Mouse (Mus musculus) frontal cortex, postnatal 36 days (tissue): ENCODE measurements around the gene Plekha6.

Experiments used
- DNase-seq, 2 experiments: peaks; one replicate each; pipeline ENCODE4 v3.0.0; 2022; ENCODE audit warnings: low spot score in 2 of 2

Plekha6 gene

GRCm38 (mm10) chr1:133182706-133183095 lies 18.7 kb downstream of the Plekha6 start:
- DNase-seq, result peak in 1 of 2 experiments; percentile 40

GRCm38 (mm10) chr1:133183141-133183925 lies 19.3 kb downstream of the Plekha6 start:
- DNase-seq, result no peak

DNA sequence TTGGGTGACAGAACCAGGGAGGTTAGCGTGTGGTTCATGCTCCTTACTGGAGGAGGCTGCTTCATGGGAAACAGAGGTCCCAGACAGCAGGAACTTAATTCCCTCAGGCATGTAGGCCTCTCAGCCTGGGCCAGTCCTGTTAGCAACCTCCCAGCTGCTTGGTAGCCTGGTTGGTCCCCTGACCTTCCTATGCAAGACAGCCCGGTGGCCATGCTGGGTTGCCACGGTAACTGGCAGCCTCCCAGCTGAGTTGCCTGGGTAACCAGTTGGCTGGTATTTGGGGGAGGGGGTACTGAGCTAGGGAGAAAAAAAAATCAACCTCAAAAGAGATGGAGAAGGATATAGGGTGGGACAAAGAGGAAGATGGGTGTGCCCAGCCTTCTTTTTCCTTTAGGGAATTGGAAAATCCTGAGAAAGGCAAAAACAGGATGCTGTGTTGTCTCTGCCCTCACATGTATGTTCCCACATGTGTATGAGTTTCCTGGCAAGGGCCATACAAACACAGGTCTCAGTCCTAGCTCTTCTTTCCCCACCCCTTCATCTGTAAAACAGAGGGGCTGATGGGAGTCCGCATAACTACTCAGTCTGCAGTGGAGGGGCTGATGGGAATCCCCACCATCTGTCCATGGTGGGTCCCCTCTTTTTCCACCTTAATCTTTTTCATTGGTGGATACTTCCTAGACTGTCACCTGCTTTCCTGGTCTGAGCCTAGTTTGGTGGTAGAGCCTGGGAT lies 24.1 kb downstream of the Plekha6 start:
- no peak for DNase-seq

- no peak for DNase-seq
Observed at GRCm38 (mm10) chr1:133188719-133189118, 24.7 kb downstream of the Plekha6 start.

- no peak for DNase-seq
Observed at GRCm38 (mm10) chr1:133189471-133189870, 25.5 kb downstream of the Plekha6 start.

GRCm38 (mm10) chr1:133190550-133190949 lies 26.5 kb downstream of the Plekha6 start:
- DNase-seq, result no peak

DNA sequence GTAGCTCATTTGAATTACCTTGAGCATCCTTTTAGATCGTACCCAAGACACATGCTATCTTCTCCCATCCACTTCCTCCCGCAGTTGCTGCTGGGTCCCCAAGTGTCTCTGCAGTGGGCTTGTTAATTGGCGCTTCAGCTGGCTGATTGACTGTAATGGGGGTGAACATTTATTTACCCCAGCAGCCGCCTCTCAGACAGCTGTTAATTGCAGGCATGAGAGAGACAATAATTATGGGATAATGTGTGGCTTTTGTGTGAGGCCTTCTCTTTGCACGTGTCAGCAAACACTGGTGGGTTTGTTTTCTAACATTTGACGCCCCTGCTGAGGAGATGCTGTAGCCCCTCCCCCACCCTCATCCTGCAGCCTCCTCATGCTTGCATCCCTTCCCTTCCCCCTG lies 32.2 kb downstream of the Plekha6 start:
- DNase-seq, result no peak

DNA sequence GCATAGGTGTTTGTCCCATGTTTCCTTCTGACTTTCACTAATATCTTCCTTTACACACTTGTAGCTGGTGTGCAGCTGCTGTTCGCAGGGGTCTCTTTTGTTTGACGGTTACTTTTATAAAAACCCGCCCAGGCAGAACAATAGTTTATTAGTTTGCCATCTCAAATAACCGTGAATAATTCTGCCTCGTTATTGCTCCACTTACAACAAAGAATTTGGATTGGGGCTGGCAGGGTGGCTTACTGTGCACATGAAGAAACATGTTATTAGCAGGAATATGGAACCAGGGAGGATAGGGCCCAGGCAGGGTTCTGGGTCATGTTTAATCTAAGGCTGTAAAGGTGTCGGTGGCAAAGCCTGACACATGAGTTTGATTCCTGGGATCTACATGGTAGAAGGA lies 33.3 kb downstream of the Plekha6 start:
- DNase-seq, result no peak

GRCm38 (mm10) chr1:133199706-133200105 lies 35.7 kb downstream of the Plekha6 start:
- no peak for DNase-seq

DNA sequence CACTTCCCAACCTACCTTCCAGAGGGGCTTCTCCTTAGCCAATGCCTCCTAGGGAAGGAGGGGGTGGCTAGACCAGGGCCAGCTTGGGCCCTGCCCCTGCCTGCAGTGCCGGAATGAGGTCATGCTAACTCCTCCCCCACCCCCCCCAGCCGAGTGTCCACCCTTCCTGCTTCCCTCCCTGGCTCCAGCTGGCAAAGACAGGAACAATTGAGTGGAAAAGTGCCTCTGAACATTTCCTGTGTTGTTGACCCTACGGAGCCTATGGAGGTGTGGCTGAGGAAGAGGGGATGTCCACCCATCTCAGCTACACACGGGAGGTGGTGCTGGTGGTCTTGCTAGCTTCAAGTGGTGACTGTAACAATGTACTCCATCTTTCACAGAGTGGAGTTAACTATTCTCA lies 37.5 kb downstream of the Plekha6 start:
- no peak for DNase-seq

GRCm38 (mm10) chr1:133203701-133204100 lies 39.7 kb downstream of the Plekha6 start:
- no peak for DNase-seq

DNA sequence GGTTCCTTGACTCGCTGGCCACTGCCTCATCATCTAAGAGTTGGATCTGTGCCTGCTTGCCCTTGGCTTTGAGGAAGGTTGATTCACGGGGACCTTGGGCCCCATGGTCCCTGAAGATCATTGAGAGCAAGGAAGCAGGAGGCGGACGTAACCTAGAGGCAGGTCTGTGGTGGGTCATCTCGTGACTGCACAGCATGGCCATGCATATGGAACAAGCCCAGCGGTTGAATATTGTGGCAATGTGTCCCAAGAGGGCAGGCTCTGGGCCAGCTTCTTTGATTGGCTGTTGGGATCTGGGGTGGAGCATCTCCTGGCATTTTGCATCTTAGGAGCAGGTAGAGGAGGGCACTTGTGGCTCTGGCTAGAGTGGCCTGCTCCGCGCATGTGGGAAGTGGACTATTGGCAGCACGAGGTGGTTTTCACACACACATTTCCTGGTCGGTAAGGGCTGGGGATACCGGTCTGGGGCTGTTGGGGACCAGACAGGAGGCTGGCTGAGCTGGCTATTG lies 40.4 kb downstream of the Plekha6 start:
- DNase-seq, result no peak

- DNase-seq, result no peak
Observed at GRCm38 (mm10) chr1:133204985-133205384, 41.0 kb downstream of the Plekha6 start.

DNA sequence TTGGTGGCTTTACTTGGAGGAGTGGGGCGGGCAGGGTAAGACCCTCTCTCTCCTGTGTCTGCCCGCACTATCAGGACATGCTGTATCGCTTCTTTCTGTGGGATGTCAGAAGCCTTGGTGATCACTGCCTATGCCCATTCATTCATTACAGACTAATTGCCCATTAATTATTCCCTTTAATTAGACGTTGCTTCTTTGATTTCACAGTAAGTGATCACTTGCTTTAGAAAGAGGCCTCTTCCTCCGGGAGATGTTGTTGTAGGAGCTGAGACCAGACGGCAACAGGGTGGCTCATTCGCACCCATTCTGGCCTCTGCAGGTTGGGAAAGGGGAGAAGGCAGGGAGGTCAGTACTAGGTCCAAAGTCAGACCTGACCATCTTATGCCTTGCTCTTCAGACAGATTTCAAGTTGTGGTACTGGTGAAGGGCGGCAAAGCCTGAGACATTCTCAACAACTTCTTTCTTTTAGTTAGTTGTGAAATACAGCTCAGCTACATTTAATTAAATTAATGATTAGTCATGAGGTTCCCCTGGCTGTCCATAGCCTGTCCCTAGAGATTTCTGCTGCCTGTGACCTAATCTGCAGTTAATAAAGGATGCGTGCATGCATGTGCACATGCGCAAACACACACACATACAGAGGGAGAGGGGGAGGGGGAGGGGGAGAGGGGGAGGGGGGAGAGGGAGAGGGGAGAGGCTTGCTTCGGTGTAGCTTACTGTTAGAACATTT lies 44.2 kb downstream of the Plekha6 start:
- no peak for DNase-seq

GRCm38 (mm10) chr1:133209036-133209435 lies 45.0 kb downstream of the Plekha6 start:
- no peak for DNase-seq

- no peak for DNase-seq
Observed at GRCm38 (mm10) chr1:133209482-133209881, 45.5 kb downstream of the Plekha6 start.

- peak; percentile 66 to 77 for DNase-seq
Observed at GRCm38 (mm10) chr1:133209901-133210516, 46.0 kb downstream of the Plekha6 start.

- DNase-seq, result no peak
Observed at GRCm38 (mm10) chr1:133210766-133211165, 46.8 kb downstream of the Plekha6 start.

DNA sequence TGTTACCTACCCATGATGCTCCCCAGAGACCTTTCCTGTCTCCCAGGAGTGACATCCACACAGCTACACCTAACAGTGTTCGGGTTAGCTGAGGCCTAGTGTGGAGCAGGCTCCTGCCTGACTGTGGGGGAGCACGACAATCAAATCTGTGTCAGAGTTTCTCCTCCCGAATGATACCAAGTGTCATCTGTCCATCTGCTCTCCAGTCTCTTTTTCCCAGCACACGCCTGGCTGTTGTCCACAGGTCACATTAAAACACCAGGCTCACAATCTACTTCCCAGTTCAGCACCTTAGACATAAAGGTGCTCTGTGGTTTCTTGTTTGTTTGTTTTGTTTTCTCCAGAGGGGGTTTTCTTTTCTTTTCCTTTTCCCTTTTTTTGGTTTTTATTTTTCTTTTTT lies 48.3 kb downstream of the Plekha6 start:
- DNase-seq, result no peak

DNA sequence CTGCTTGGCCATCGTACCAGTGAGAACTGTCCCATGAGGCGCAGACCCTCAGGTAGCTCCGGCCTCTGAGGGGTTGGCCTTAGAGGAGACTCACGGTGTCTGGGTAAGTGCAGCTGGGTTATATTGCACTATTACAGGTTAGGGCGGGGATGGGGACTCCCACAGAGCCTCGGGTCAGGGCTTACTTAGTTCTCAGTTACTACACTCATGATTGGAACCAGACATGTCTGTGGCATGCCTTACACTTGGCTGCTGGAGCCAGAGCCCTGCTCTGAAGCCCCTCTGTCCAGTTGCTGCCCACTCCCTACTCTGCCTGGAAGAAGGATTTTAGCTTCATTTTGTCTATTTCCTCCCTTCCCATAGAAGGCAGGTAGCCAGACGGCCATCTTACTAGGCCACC lies 49.1 kb downstream of the Plekha6 start:
- DNase-seq, result no peak

GRCm38 (mm10) chr1:133213901-133214300 lies 49.9 kb downstream of the Plekha6 start:
- DNase-seq, result no peak
